Mouse (Mus musculus): ENCODE measurements at regions not wholly inside any gene's neighbourhood (a gene's known extent, or its start where the extent isn't known, plus 50 kb on each side); places are given as distances from the start of the nearest gene placed in this dataset.
"Not testable (repeated sequence)": the region's sequence is repeated elsewhere in the genome, so short reads cannot be mapped to it uniquely, and the experiment has no call there.

GRCm38 (mm10) chr14:53826782-53827181 is 427.1 kb downstream of the Dad1 start:
- TF ChIP-seq CTCF (IDR thresholded peaks at IDR 0.05), result no peak
- DNase-seq (ENCODE audit: extremely low spot score in 1 of 2, low spot score in 2 of 2), result no peak
- intact Hi-C loops (cut with DNase I), result no loop called here
- Histone ChIP-seq H3K27ac (no peak overlapping the region), H3K4me3 (no peak overlapping the region)

DNA sequence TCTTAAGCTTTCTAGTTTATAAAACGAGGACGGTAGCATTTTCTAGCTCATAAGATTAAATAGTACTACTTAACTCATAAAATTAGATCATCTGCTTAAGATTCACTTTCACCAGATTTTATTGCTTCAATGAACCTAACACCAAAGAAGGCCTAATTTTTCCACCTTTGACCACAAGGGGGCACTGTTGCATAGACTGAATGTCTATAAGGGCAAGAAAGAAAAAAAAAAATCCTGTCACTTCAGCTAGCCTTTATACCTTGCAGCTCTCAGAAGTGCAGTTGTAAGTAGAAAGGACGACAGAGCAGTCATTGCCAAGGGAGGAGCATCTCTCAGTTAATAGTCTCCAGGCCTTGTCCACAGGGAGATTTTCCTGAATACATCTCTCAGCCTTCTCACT is 447.7 kb downstream of the Dad1 start:
- intact Hi-C loops (cut with DNase I), result no loop called here
- H3K27ac ChIP-seq, result no peak overlapping the region
- no peak overlapping the region for H3K4me3 ChIP-seq
- DNase-seq (ENCODE audit: extremely low spot score in 1 of 2, low spot score in 2 of 2), result peak; percentile 66 to 73
- peak; percentile 81 for TF ChIP-seq CTCF (IDR thresholded peaks at IDR 0.05)

DNA sequence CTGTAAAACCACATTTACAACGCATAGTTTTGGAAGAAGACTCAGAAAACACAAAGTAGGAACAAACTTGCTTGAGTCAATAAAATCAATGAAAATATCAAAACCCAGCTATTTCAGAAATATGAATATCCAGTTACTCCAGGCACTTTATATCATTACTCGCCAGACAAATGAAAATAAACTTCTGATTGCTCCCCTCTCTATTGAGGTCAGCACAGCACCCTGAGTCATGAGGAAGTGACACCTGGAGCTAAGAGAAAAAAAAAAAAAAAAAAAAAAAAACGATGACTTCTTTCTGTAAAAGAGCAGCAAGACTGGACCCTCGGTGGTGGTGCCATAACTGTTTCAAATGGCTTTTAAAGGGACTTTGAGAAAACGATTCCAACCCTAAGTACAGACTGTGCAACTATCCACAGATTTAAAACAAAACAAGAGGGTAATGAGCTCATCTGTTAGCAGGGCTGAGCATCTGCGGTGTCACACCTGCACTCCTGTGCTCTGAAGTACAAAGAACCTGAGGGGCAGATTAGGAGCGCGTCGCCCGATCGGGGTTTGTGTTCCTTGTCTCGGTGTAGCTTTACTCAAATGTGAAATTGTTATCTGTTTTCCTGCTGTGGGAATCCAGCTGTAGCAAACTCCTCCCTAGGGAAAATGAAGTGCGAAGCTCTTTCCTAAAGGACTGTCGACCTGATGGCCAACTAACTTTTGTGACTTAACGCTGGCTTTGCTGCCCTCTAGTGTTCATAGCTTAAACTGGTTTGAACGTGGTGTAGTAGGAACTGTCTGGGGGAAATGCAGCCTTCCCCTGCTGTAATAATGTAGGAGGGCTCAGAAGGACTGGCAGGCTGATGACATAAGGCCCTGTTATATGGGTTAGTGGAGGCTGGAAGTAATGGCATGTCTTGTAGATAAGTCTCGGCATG is 449.9 kb downstream of the Dad1 start:
- Histone ChIP-seq H3K4me3 (no peak overlapping the region), H3K27ac (no peak overlapping the region)
- intact Hi-C loops (cut with DNase I), result loop anchor here (2.0 kb wide), 1 partner anchor 27 kb away; no protein-coding TSS in a partner anchor
- TF ChIP-seq CTCF (IDR thresholded peaks at IDR 0.05), result peak; percentile 83
- peak; percentile 35 to 36 for DNase-seq (ENCODE audit: extremely low spot score in 1 of 2, low spot score in 2 of 2)

DNA sequence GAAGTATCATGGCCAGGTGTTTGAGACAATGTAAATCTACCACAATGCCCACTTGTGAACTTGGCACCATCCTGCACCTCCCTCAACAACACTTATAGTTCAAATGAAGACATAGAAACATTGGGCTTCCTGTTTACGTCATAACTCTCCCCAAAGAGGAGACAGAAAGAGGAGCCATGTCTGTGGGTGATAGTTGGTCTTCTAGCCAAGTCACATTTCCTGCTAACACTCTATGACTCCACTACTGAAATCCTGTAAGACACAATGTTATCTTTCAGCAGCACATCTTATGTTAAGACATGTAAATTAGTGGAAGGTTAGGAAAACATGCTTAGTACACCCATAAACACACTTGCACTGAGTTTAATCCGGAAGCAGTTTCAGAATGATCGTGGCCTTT is 451.4 kb downstream of the Dad1 start:
- Histone ChIP-seq H3K27ac (no peak overlapping the region), H3K4me3 (no peak overlapping the region)
- no peak for TF ChIP-seq CTCF (IDR thresholded peaks at IDR 0.05)
- DNase-seq (ENCODE audit: extremely low spot score in 1 of 2, low spot score in 2 of 2), result no peak
- intact Hi-C loops (cut with DNase I), result no loop called here

- H3K4me3 ChIP-seq, result no peak overlapping the region
- DNase-seq (ENCODE audit: extremely low spot score in 1 of 2, low spot score in 2 of 2), result no peak
- H3K27ac ChIP-seq, result no peak overlapping the region
- TF ChIP-seq CTCF (IDR thresholded peaks at IDR 0.05), result no peak
- intact Hi-C loops (cut with DNase I), result no loop called here
Measured at GRCm38 (mm10) chr14:53800508-53801136, 453.3 kb downstream of the Dad1 start.

DNA sequence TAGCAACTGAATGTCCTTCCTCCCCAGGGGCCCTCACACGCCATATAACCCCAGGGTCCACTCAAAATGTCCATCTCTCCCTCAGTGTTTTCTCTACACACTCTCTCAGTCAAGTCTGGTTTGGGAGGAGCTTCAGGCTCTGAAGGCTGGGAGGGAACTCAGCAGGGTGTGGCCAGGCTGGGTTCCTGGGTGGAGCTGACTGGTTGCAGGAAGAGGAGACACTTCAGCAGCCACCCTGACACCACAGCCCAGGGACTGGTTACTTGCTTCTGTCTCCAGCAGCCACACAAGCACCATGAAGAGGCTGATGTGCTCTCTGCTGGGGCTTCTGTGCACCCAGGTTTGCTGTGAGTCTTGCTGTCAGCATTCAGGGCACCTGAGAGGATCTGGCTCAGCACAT is 458.7 kb downstream of the Dad1 start:
- DNase-seq (ENCODE audit: extremely low spot score in 1 of 2, low spot score in 2 of 2); intact Hi-C loops (cut with DNase I): not testable (repeated sequence)

DNA sequence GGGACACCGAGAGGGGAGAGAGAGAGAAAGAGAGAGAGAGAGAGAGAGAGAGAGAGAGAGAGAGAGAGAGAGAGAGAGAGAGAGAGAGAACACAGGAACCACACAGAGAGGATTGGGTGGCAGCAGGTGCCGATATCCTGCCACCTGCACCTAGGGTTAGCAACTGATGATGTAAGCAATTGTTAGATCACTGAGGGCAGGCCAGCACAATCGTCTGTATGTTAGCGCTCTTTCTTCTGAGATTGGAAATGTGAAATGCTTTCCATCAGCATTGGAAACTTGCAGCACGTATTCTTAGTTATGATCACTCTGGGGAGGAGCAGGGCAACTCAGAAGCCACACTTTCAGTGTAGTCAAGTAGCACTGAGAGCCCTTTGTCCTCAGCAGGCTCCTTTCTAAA is 459.4 kb downstream of the Dad1 start:
- Histone ChIP-seq H3K27ac (no peak overlapping the region), H3K4me3 (no peak overlapping the region)
- intact Hi-C loops (cut with DNase I), result no loop called here
- no peak for TF ChIP-seq CTCF (IDR thresholded peaks at IDR 0.05)
- DNase-seq (ENCODE audit: extremely low spot score in 1 of 2, low spot score in 2 of 2), result no peak

More for the DNA sequence above, 458.7 kb downstream of the Dad1 start:
- not testable (repeated sequence) for H3K27ac ChIP-seq, H3K4me3 ChIP-seq

DNA sequence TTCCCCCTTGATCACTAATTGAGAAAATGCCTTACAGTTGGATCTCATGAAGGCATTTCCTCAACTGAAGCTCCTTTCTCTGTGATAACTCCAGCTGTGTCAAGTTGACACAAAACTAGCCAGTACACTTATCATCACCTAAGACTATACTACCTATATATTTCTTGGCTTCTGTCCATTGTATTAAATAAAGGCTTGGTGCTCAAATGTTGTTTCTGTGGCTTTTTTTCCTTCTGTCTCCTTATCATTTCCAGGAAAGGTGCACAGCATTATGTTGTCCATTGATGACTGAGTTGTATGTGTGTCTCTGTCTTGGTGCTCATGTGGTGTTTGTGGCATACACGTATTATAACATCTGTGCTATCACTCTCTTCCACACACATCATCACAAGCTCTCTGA is 461.5 kb downstream of the Dad1 start:
- DNase-seq (ENCODE audit: extremely low spot score in 1 of 2, low spot score in 2 of 2); H3K4me3 ChIP-seq; intact Hi-C loops (cut with DNase I); H3K27ac ChIP-seq: not testable (repeated sequence)

- intact Hi-C loops (cut with DNase I); H3K4me3 ChIP-seq: not testable (repeated sequence)
Measured at GRCm38 (mm10) chr14:53785547-53785946, 468.4 kb downstream of the Dad1 start.

GRCm38 (mm10) chr14:53777375-53777774 is 476.5 kb downstream of the Dad1 start:
- TF ChIP-seq CTCF (IDR thresholded peaks at IDR 0.05), result no peak
- intact Hi-C loops (cut with DNase I), result loop anchor here (2.0 kb wide), 1 partner anchor 27 kb away; no protein-coding TSS in a partner anchor

More at GRCm38 (mm10) chr14:53785547-53785946, 468.4 kb downstream of the Dad1 start:
- DNase-seq (ENCODE audit: extremely low spot score in 1 of 2, low spot score in 2 of 2); H3K27ac ChIP-seq: not testable (repeated sequence)

GRCm38 (mm10) chr14:53776717-53777116 is 477.2 kb downstream of the Dad1 start:
- TF ChIP-seq CTCF (IDR thresholded peaks at IDR 0.05), result peak; percentile 74
- DNase-seq (ENCODE audit: extremely low spot score in 1 of 2, low spot score in 2 of 2), result peak; percentile 55 to 59
- not testable (repeated sequence) for H3K27ac ChIP-seq, H3K4me3 ChIP-seq
- intact Hi-C loops (cut with DNase I), result loop anchor here (2.0 kb wide), 1 partner anchor 28 kb away; no protein-coding TSS in a partner anchor

More at GRCm38 (mm10) chr14:53777375-53777774, 476.5 kb downstream of the Dad1 start:
- no peak overlapping the region for H3K27ac ChIP-seq
- DNase-seq (ENCODE audit: extremely low spot score in 1 of 2, low spot score in 2 of 2), result no peak
- no peak overlapping the region for H3K4me3 ChIP-seq

- intact Hi-C loops (cut with DNase I), result not testable (repeated sequence)
Measured at GRCm38 (mm10) chr14:53766501-53766900, 487.4 kb downstream of the Dad1 start.

DNA sequence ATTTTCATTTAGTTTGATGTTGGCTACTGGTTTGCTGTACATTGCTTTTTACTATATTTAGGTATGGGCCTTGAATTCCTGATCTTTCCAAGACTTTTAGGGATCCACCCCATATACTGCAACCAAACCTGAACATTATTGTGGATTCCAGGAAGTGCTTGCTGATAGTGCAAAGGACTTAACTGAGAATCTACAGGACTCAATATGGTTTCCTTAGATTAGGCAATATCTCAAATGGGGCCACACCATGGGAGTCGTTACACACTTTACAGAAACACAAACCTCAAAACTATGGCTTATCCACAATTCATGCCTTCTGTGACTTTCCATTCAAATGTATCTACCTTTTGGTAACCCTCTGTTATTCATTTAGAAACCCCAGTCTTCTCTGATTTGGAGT is 488.0 kb downstream of the Dad1 start:
- intact Hi-C loops (cut with DNase I); H3K27ac ChIP-seq; DNase-seq (ENCODE audit: extremely low spot score in 1 of 2, low spot score in 2 of 2); H3K4me3 ChIP-seq: not testable (repeated sequence)

More at GRCm38 (mm10) chr14:53766501-53766900, 487.4 kb downstream of the Dad1 start:
- not testable (repeated sequence) for DNase-seq (ENCODE audit: extremely low spot score in 1 of 2, low spot score in 2 of 2); H3K27ac ChIP-seq; H3K4me3 ChIP-seq
